Mouse (Mus musculus): Measurements from ENCODE around the gene Cdk6. TPM values are rescaled to one million over a fixed set of nuclear protein-coding genes. Genes with fewer than 3 reads are reported as not detected.

Cdk6 gene
- total RNA-seq, 2 experiments from 2014 or later = 15.6 to 16.4 TPM

DNA sequence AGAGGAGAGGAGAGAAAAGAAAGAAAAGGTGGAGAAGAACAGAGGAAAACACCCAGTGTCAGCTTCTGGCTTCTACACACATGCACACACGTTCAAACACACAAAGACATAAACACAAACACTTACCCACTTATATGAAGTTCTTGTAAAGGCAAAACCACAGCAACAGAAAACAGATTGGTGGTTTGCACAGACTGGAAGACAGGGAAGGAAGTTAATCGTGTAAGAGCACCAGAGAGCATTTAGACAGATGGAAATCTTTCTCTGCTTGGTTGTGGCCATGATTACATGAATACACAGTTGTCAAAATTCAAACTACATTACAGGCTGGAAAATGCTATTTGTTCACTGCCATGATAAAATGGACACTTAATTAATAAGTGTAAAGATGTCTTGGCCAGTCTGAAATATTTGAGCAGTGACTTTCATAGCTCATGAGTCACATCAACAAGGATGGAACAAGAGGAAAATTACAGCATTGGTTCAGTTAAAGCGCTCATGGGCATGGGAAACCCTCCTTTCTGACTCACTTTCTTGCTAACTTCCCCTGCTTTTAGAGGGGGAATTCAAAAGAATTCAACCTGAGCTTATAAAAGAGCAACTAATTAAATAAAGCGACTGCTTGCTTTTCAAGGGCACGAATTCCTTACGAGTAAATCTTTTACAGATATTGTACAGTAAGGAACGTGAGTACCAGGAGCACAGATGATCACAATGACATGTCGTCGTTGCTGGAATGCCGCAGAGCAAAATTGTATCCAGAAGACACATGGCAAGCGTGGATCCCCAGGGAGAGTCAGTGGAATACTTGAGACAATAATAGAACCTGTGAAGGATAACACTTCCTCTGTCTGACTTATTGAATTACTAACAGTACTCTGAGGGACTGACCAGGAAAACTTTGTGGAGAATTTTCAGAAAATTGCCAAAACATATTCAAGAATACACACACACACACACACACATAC is 197.5 kb downstream of the Cdk6 start:
- DNase-seq = no peak
- intact Hi-C loops (cut with DNase I) = no loop called here

DNA sequence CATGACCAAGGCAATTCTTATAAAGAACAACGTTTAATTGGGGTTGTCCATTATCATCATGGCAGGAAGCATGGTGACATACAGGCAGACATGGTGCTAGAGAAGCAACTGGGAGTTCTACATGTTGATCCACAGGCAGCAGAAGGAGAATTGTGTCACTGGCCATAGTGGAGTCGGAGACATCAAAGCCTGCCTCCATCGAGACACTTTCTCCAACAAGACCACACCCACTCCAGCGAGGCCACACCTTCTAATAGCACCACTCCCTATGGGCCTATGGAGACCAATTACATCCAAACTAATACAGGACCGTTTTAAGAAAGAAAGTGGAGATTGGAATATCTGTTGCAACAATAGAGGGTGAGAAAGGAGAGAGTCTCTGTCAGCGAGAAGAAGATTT is 200.6 kb downstream of the Cdk6 start:
- intact Hi-C loops (cut with DNase I) = no loop called here
- no peak for DNase-seq

DNA sequence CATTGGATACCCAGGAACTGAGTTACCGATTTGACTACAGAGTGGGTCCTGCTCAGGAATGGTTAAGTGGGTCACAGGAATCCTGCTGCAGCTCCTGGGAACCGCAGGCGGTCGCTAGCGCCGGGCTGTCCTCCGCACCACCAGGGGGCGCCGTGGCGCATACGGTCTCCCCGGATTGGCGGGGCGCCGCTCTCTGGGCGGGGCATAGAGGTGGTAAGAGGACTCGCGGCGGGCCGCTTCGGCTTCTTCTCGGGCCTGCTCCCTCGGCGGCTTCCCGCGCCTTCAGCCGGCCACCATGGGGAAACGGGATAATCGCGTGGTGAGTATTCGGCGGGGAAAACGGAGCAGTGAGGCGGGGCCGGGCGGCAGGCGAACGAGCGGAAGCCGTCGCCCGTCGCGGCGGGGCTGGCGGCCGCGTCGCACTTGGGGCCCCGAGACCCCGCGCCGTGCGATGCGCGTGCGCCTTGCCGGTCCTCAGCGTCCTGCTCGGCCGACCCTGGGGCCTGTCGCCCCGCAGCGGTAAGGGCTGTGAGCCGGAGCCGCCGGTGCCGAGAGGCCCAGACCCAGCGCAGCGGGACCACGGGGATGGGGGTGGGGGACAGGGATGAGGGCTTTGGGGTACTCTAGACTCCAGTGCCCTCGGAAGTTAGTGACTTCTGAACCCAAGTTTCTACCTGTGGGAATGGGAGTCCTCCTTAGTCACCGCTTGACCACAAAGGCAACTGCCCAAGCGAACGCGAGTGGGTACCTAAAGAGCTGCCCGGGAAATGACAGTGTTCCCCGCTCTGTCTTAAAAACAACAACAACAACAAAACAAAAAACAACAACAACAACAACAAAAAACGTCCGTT is 202.6 kb downstream of the Cdk6 start, which contains the start of gene Fam133b:
Gene Fam133b (plus strand): TSS at position 205 of the 851 bp plus-strand sequence.
- DNase-seq = peak; percentile 97
- intact Hi-C loops (cut with DNase I) = no loop called here

DNA sequence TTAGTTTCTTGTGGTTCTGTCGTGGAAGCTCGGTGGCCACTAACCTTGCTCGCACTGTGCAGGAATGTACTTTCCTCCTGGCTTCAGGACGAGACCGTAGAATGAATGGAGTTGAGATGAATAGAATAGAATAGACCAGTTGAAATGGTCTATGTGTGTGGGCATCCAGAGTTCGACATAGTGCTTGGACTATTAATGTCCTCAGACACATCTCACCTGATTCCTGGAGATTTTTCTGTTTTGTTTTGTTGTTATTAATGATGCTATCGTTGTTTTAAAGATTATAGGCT is 203.1 kb downstream of the Cdk6 start:
- DNase-seq = no peak
- intact Hi-C loops (cut with DNase I) = no loop called here

DNA sequence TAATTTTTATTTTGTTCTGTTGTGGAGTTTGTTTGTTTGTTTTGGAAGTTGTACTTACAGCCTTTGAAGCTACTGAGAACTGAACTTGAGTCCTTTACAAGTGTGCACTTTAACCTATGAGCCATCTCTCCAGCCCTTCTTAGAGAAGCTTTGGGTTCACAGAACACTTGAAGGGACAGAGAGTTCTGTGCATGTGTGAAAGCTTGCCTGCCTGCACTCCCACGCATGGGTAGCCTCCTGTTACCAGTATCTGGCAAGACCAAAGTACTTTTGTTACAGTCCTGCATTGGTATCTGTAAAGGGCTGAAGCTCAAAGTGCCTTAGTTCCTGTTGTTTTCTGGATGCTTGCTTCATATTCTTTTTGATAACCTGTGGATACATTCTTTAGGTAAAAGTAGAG is 204.9 kb downstream of the Cdk6 start:
- no peak for DNase-seq
- intact Hi-C loops (cut with DNase I) = no loop called here

DNA sequence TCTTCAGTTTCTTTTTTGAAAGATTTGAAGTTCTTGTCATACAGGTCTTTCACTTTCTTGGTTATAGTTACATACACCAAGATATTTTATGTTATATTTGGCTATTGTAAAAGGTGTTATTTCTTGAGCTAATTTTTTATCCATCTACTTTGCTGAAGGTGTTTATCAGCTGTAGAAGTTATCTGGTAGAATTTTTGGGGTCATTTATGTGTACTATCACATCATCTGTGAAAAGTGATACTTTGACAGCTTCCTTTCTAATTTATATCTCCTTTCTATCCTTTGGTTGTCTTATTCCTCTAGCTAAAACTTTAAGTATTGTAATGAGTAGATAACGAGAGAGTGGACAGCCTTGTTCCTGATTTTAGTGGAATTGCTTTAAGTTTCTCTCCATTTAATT is 210.2 kb downstream of the Cdk6 start:
- intact Hi-C loops (cut with DNase I) = no loop called here
- DNase-seq = no peak

DNA sequence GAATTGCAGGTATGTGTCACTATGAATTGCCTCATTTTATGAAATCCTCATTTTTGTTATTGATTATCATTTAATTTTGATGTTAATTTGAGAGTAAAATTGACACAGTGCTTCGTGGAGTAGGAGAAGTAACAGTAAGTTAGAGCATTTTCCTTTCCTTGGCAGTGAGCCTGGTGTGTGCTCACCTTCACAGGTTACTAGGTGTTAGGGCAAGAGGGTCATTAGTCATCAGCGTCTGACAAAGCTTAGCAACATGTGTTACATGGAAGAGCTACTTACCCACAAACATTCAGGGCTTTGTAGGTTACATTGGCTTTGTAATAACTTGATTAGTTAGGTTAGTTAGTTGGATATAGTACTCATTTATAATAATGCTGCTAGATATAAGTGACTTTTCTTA is 212.9 kb downstream of the Cdk6 start:
- intact Hi-C loops (cut with DNase I) = no loop called here
- DNase-seq = no peak

DNA sequence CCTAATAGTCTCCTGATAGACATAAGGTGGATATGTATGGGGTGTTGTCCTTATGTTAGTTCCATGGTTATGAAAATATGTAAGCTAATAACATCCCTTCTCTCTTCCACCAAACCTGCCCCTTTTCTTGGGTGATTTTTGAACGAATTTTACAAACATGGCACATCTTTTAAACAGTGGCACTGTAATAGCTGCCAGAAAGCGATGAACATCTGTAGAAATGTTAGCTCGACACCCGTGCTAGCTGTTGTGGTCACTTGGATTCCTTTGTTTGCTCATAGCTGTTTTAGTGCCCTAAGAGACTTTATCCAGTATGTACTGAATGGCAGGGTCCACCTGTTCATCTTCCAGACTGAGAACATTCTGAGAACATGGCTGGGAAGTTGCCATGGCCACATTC is 230.0 kb downstream of the Cdk6 start, which contains the start of gene 1700109H08Rik:
Gene 1700109H08Rik (plus strand): TSS at position 301 of the 400 bp plus-strand sequence.
- intact Hi-C loops (cut with DNase I) = no loop called here
- no peak for DNase-seq

DNA sequence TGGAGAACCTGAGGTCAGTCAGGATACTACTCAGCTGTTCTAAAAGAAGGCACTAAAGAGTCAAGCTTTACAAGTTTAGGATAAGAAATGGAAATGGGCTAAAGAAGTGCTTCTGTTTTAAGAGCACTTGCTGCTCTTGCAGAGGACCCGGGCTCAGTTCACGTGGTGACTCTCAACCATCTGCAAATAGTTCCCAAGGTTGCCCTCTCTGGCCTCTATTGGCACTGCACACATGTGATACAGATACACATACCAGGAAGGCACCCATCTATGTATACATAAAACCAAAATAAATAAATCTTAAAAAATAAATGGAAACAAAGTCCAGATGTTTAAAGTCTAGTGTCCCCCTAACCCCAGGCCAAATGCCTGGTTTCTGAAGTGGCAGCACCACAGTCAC is 233.5 kb downstream of the Cdk6 start:
- no peak for DNase-seq
- intact Hi-C loops (cut with DNase I) = no loop called here

DNA sequence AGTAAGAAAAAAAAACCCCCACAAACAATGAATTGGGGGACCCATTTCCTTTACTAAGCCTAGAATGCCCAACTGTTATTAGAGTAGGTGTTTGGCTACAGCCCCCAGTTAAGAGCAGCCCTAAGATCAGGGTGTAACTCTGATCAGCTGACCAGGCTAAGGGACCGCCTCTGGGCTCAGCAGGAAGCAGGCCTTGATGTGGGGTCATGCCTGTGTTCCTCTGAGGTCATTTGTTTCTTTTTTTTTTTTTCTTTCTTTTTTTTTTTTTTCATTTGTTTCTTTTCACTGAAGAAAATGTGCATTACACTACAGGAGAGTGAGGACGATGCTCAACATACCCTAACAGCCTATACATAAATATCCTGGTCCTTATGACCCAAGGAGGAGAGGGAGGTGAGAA is 236.7 kb downstream of the Cdk6 start:
- no peak for DNase-seq
- intact Hi-C loops (cut with DNase I) = no loop called here

DNA sequence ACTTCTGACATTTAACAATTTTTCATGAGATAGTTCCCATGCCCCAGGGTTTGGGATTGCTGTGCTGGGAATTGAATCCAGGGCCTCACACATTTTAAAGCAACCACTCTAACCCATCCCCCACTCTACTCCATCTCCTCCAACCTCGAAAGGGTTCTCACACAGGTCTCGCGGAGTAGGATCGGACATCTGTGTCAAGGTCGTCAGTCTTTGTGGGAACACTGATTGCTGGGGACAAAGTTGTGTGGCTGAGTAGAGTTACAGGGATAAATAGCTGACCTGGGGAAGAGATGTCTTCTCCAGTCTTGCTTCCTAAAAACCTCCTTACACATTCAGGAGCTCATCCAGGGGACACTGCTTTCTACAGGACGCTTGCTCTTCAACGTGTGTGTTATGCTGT is 237.8 kb downstream of the Cdk6 start:
- no peak for DNase-seq
- intact Hi-C loops (cut with DNase I) = no loop called here

Other genes starting within 250 kb of the Cdk6 start
- gene Fam133b, start 202.3 kb downstream of the Cdk6 start, total RNA-seq (2021) = 10 to 100 TPM; 42.1 to 50.1 TPM
- gene 1700109H08Rik, start 230.1 kb downstream of the Cdk6 start, total RNA-seq (2021) = 1 to 10 TPM; 4.5 to 6.9 TPM